Mouse (Mus musculus) induced T-regulatory cell, adult 2 months (primary cell): ENCODE measurements around the gene Rangap1.
A peak's percentile ranks its signal among the peaks of the same experiment; 100 is the strongest.
"Not testable (repeated sequence)": the region's sequence is repeated elsewhere in the genome, so short reads cannot be mapped to it uniquely, and the experiment has no call there.

Experiments
- DNase-seq: peaks from one replicate; pipeline ENCODE4 v3.0.0-alpha.2; 2012; ENCODE audit warnings: low read depth

Rangap1 gene

GRCm38 (mm10) chr15:81739924-81740323, 5.4 kb downstream of the Rangap1 start:
- DNase-seq, result no peak

GRCm38 (mm10) chr15:81739296-81739695, 6.0 kb downstream of the Rangap1 start:
- DNase-seq, result no peak

- DNase-seq, result no peak
Measured at GRCm38 (mm10) chr15:81735075-81735474, 10.3 kb downstream of the Rangap1 start.

GRCm38 (mm10) chr15:81729792-81730635, 15.3 kb downstream of the Rangap1 start:
- peak; percentile 98 for DNase-seq

DNA sequence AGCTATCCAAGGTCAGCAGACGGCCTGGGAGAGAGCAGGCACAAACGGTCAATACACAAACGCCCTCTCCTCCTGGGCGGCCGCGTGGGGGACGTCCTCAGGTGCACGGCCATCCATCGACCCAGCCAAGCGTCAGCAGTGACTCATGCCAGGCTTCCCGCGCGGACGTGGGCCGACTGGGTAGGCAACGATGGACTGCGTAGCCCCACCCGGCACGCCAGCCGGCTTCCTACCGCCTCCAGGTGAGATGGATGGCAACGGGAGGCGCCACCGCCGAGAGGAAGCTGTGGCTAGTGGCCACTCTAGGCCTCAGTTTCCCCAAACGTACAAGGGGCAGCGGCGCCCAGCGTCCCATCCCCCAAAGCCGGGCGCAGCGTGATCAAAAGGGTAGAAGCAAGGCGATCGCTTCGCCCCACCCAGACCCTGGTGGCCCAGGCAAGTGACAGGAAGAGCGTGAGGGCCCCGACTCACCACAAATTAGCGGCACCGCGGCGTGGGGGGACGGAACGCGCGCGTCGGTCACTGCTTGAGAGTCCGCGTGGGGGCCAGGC, 16.0 kb downstream of the Rangap1 start:
- peak; percentile 71 for DNase-seq

DNA sequence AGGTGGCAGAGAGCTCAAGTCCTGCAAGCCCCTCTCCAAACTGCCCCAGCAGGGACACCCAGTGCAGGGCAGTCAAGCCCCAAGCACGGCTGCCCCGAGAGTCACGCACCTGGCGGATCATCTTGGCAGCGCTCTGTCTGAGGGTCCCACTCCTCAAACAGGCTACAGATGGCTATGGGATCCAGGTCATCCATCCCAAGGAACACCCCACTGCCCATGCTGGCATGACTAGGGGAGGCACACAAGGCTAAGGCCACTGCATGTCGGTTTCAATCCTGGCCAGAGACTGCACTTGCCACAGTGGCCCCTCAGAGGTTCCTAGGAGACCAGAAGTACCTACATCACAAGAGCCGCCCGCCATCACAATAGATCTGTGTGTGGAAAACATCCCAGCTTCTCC, 19.4 kb downstream of the Rangap1 start:
- no peak for DNase-seq

DNA sequence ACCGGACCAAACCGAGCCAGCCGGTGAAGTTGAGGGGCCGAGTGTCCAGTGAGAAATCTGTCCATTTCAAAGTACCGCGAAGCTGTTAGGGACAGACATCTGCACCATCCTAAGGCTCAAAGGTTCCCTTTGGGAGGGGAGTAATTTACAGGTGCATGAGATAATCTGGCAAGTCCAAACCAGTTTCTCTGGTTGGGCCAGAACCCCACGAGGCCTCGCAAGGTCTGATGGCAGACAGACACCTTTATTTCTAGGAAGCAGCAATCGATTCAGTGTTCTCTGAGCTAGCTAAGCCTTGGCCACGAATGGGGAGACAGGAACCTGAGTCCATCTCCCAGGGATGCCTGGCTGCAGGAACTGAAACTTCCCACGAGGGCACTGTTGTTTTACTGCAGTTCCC, 21.7 kb downstream of the Rangap1 start:
- DNase-seq, result no peak

GRCm38 (mm10) chr15:81722361-81722760, 23.0 kb downstream of the Rangap1 start:
- DNase-seq, result no peak

- DNase-seq, result no peak
Measured at GRCm38 (mm10) chr15:81719139-81719531, 26.2 kb downstream of the Rangap1 start.

GRCm38 (mm10) chr15:81718336-81719138, 26.8 kb downstream of the Rangap1 start:
- no peak for DNase-seq

GRCm38 (mm10) chr15:81713742-81714141, 31.6 kb downstream of the Rangap1 start:
- DNase-seq, result no peak

DNA sequence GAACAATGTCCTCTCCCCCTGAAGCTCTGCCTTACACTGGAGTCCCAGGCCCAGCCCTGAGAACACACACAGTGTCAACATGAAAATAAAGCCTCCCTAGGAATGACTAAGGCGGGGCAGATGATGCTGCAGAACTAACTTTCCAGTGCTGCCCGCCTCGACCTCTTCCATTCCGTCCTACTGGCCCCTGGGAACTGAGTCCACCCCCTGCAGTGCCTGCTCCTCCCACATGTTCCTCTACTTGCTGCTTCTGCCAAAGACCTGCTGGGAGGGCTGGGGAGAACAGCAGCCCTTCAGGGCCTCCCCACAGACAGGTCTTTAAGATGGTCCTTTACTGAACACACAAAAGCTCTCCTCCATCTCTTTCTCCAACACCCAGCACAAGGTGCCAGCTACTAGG, 34.5 kb downstream of the Rangap1 start:
- no peak for DNase-seq

DNA sequence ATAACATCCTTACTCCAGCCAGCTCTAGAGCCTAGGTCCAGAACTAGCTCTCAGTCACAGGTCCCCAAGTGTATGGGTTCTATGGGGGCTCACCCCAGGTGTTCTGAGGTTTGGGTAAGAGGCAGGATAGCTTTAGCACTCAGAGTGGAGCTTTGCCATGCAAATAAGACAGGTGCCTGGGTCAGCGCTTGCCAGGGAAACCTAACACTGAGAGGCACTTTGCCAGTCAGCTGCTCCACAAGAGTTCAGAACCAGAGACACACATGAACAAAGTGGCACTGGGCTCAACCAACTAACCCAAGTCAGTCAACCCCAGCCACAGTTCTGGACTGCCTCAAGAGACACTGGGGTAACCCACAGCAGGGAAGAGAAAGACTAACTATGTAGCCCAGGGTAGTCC, 35.6 kb downstream of the Rangap1 start:
- DNase-seq, result no peak

DNA sequence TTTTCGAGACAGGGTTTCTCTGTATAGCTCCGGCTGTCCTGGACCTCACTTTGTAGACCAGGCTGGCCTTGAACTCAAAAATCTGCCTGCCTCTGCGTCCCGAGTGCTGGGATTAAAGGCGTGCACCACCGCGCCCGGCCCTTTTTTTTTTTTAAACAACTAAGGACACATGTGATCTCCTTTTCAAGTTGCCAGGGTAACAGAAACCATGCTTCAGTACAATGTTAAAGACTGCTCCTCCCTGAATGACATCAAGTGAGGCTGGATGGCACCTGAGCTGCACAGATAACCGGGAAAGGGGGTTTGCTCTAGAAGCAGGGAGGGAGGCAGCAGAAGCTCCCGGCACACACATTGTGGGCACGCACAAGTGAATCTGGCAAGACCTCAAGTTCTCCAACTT, 36.3 kb downstream of the Rangap1 start:
- no peak for DNase-seq

- DNase-seq, result no peak
Measured at GRCm38 (mm10) chr15:81703094-81703489, 42.2 kb downstream of the Rangap1 start.

GRCm38 (mm10) chr15:81702306-81703093, 42.8 kb downstream of the Rangap1 start:
- DNase-seq, result no peak

DNA sequence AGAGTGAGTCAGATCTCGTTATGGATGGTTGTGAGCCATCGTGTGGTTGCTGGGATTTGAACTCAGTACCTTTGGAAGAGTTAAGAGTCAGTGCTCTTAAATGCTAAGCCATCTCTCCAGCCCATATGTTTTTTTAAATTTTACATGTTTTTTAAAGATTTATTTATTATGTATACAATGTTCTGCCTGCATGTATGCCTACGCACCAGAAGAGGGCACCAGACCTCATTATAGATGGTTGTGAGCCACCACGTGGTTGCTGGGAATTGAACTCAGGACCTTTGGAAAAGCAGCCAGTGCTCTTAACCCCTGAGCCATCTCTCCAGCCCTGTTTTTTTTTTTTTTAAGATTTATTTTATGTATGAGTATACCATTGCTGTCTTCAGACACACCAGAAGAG, 44.0 kb downstream of the Rangap1 start:
- DNase-seq, result not testable (repeated sequence)

DNA sequence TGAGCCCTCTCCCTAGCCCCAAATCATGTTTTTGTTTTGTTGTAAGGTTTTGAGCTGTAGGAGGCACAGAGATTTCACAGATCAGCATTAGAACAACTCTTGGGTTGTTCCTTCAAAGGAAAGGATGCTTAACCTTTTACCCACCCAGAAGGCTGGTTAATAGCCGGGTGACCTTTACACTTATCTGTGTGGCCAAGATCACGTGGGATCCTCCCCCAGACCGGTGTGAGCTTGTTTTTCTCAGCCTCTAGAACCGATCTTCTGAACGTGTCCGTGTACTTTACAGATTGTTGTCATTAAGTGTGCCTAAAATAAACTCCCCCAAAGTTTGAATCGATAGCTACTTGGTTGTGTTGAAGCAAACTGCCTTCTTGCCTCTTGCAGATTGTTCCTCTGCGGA, 44.7 kb downstream of the Rangap1 start:
- DNase-seq, result no peak

DNA sequence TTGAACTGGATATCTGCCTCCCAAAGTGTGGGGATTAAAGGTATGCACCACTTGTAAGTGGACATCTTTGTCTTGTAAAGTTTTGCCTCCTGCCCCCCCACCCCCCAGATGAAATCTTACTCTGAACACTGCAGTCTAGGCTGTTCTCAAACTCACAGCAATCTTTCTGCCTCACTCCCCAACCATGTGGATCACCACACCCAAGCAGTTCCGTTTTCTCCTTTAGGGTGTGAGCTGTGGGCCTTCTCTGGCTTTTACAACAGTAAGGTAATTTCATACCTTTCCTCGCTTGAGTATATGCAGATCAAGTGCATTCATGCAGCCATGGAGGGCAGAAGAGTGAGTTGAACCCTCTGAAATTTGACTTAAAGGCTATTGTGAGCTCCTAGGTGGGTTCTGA, 45.2 kb downstream of the Rangap1 start:
- DNase-seq, result peak; percentile 32

DNA sequence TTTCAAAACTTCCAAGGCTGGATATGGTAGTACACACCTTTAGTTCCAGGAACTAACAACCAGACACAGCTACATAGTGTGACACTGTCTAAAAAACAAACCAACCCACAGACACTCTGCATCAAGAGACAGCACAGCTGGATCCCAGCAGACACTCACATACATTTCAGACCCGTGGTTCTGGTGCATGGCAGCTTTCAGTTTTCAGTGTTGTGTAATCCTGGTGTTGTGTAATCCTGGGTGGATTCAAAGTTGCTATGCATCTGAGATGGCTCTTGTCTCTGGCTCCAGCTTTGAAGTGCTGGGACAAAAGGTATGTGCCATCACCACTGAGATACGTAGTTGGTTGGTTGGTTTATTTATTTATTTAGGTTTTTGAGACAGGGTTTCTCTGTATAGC, 46.8 kb downstream of the Rangap1 start:
- no peak for DNase-seq

GRCm38 (mm10) chr15:81697847-81698246, 47.5 kb downstream of the Rangap1 start:
- DNase-seq, result peak; percentile 79

GRCm38 (mm10) chr15:81697175-81697574, 48.2 kb downstream of the Rangap1 start, which contains the start of gene Chadl:
Chadl (minus strand) TSS chr15:81697287.
- no peak for DNase-seq
